In the genomic region with DNA sequence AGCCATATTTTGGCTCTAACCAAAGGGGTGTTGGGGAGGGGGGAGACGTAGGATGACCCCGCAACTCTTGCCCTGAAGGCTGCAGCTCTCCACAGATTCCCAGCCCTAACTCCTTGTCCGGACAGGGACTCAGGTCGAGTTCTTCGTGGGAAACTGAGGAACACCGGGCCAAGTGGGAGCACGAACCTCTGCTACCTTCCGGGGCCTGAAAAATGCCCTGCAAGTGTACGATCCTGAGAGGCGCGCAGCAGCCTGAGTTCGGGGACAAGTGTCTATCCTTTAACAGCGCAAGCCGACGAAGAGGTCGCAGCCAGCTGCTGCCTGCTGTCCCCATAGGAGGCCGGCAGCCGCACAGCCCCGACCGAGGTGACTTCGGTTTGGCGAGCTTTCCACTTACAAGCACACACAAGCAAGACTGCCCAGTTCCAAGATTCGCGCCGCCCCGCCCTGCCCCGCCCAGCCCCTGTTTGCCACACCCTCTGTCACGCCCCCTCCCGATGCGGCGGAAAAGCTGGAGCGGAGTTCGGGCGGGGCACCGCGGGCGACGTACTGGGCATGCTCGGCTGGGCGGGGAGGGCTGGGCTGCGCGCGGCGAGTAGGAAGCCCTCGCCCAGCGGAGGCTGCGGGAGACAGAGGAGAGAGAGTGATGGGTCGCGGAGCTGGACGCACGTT, we compare ENCODE assay signal across 8 mouse cellular contexts. TPM values are rescaled to one million over a fixed set of nuclear protein-coding genes. Genes with fewer than 3 reads are reported as not detected.
A peak's percentile ranks its signal among the peaks of the same experiment; 100 is the strongest.
DNase-seq lines count a peak whose midpoint lies in the region; ATAC-seq and TF ChIP-seq lines count a peak whose summit lies in the region.

No protein-coding gene starts in this region.

- peak overlapping the region; percentile 84 for H3K9ac ChIP-seq in lung, embryonic 14.5 days

- H3K4me2 ChIP-seq in lung, embryonic 14.5 days, result peak overlapping the region; percentile 89

- TF ChIP-seq CTCF in lung, embryonic 14.5 days (IDR thresholded peaks at IDR 0.05; ENCODE audit: low read depth), result no peak

- H3K9me3 ChIP-seq in lung, embryonic 14.5 days (ENCODE audit: low read depth, low read length), result no peaks in the 10 kb centered on the region

- H3K4me1 ChIP-seq in lung, embryonic 14.5 days (ENCODE audit: insufficient read depth), result peaks cover 3% of the 10 kb centered on the region; the same call in 1 of the 2 replicates

- WGBS in lung, embryonic 14.5 days, result under 1% methylated on average over 50 of the region's 51 CpGs

- peak overlapping the region; percentile 92 for H3K27ac ChIP-seq in lung, embryonic 14.5 days (ENCODE audit: low read depth)

- no peaks in the 10 kb centered on the region for H3K27me3 ChIP-seq in lung, embryonic 14.5 days (ENCODE audit: insufficient read depth, low read length)

- peak overlapping the region; percentile 80 for H3K4me3 ChIP-seq in lung, embryonic 14.5 days (ENCODE audit: low read depth, low read length)

- peak; percentile 66 for DNase-seq in MEL-GATA-1-ER (ENCODE audit: extremely low read depth, low read depth)
- DNase-seq in cerebellum, adult 8-10 months, result peak; percentile 90
- peak; percentile 92 for DNase-seq in forelimb bud, embryonic 11.5 days (ENCODE audit: low read depth, low spot score)
- DNase-seq in layer of hippocampus, adult 8-10 months (ENCODE audit: low spot score in 2 of 2), result peak; percentile 88 to 92
- DNase-seq in lung, embryonic 14.5 days, result peak; percentile 95
- DNase-seq in testis, postnatal 14 days (ENCODE audit: low spot score), result peak; percentile 92

- peaks cover 8% of the 10 kb centered on the region; the same call in 1 of the 2 replicates for H3K36me3 ChIP-seq in lung, embryonic 14.5 days (ENCODE audit: insufficient read depth)

- peak; percentile 30 to 64 for ATAC-seq in hematopoietic stem cell, adult 5-6 weeks (replicated peaks in 1 of 2; ENCODE audit: insufficient read depth in 1 of 2, low FRiP score in 2 of 2, low TSS enrichment in 1 of 2, low read depth in 1 of 2, poor library complexity in 2 of 2, severe bottlenecking in 2 of 2)
- peak; percentile 87 for ATAC-seq in lung, embryonic 14.5 days (ENCODE audit: insufficient read depth)
- ATAC-seq in neutrophil, adult 5-6 weeks (ENCODE audit: extremely low read depth, insufficient number of reproducible peaks, low FRiP score, poor library complexity, severe bottlenecking), result peak; percentile 81

RNA-seq across cellular contexts. Expression of a gene that starts 1.6 kb away (rescaled TPM):
- 0.31 and 1.0 TPM in 2 replicates for total RNA-seq in hematopoietic stem cell, adult 5-6 weeks (2017)
- total RNA-seq in layer of hippocampus, adult 8-10 months (2022), result 1 to 10 TPM; 2.7 to 3.3 (median 3.2) TPM
- not detected in 2 replicates for polyA plus RNA-seq in lung, embryonic 14.5 days (2014; fragmentation: Nextera tagmentation; extraction: Ambion mirVana)
- total RNA-seq in neutrophil, adult 5-6 weeks (2017), result 0.35 and 0.74 TPM in 2 replicates

RNA-seq across cellular contexts. Expression of a gene that starts 2.7 kb away (rescaled TPM):
- 7.6 and 11.1 TPM in 2 replicates for total RNA-seq in hematopoietic stem cell, adult 5-6 weeks (2017)
- 10 to 100 TPM; 36.6 to 41.1 (median 39.6) TPM for total RNA-seq in layer of hippocampus, adult 8-10 months (2022)
- polyA plus RNA-seq in lung, embryonic 14.5 days (2014; fragmentation: Nextera tagmentation; extraction: Ambion mirVana), result 9.0 and 9.9 TPM in 2 replicates
- total RNA-seq in neutrophil, adult 5-6 weeks (2017), result 8.5 and 8.6 TPM in 2 replicates

Comparison
In these comparisons a context has a peak if more than half of its experiments do, and no peak if none do; other contexts are left out.
1. Peak in every context shown above with its lines: DNase-seq, ATAC-seq, H3K4me3 ChIP-seq and H3K27ac ChIP-seq.